Comparison of ENCODE assay signal across 21 mouse cellular contexts in genomic region chr4:100160156-100160555, GRCm38 (mm10).
DNase-seq lines count a peak whose midpoint lies in the region; ATAC-seq and TF ChIP-seq lines count a peak whose summit lies in the region.
"Had no signal": no experiment of that assay in that cellular context is flagged by ENCODE, and none has a peak within 500 bp of the region (broad histone marks: within the 10 kb centered on the region; RNA-seq: fewer than 3 reads in every experiment).

No protein-coding gene starts in this region.

- H3K4me3 ChIP-seq in midbrain, embryonic 10.5 days = no peak overlapping the region
- H3K4me3 ChIP-seq: embryonic facial prominence, embryonic 10.5 days; erythroblast, embryonic 14.5 days; heart, adult 2 months; heart, embryonic 15.5 days; hindbrain, embryonic 13.5 days; intestine, embryonic 15.5 days had no signal

- DNase-seq in frontal cortex, postnatal 25 days (ENCODE audit: low spot score in 2 of 2) = no peak
- peak; percentile 36 for DNase-seq in NIH3T3 (ENCODE audit: low read depth)
- peak; percentile 23 for DNase-seq in brain, embryonic 14.5 days (ENCODE audit: low read depth)
- no peak for DNase-seq in midbrain, embryonic 10.5 days (ENCODE audit: low spot score)
- DNase-seq in kidney, adult 9 months = no peak
- DNase-seq: adrenal gland, postnatal 10 days; B cell, adult 2 months; cerebellum, adult 2 months; cerebellum, postnatal 10 days; gastrocnemius, postnatal 14 days; heart, adult 2 months; heart, postnatal 14 days; kidney, adult 18-20 months had no signal

- TF ChIP-seq CTCF in brain, embryonic 14.5 days (IDR thresholded peaks at IDR 0.05; ENCODE audit: borderline replicate concordance, extremely low read depth, insufficient read depth, insufficient read length) = no peak

- no peak overlapping the region for H3K27ac ChIP-seq in midbrain, embryonic 10.5 days (replicated peaks)
- H3K27ac ChIP-seq: embryonic facial prominence, embryonic 10.5 days; heart, adult 2 months; heart, embryonic 15.5 days; hindbrain, embryonic 13.5 days; intestine, embryonic 15.5 days had no signal

- no peaks in the 10 kb centered on the region for H3K36me3 ChIP-seq in midbrain, embryonic 10.5 days
- H3K36me3 ChIP-seq: embryonic facial prominence, embryonic 10.5 days; G1E; heart, embryonic 15.5 days; hindbrain, embryonic 13.5 days; intestine, embryonic 15.5 days had no signal

- no peak for TF ChIP-seq POLR2A in brain, embryonic 14.5 days (IDR thresholded peaks at IDR 0.05; ENCODE audit: borderline replicate concordance, extremely low read depth, insufficient read depth, insufficient read length, poor library complexity, severe bottlenecking)

- peak; percentile 96 for ATAC-seq in frontal cortex, adult (ENCODE audit: low TSS enrichment)
- ATAC-seq: CD4-positive, CD25-positive, alpha-beta regulatory T cell, adult 4 months; intestine, embryonic 15.5 days had no signal

- H3K27me3 ChIP-seq in midbrain, embryonic 10.5 days (ENCODE audit: low read depth, poor library complexity, severe bottlenecking) = no peaks in the 10 kb centered on the region; the same call in 1 of the 2 replicates
- H3K27me3 ChIP-seq: heart, embryonic 15.5 days; hindbrain, embryonic 13.5 days; intestine, embryonic 15.5 days had no signal

- H3K9me3 ChIP-seq in midbrain, embryonic 10.5 days (replicated peaks) = no peaks in the 10 kb centered on the region
- H3K9me3 ChIP-seq: embryonic facial prominence, embryonic 10.5 days; G1E; heart, embryonic 15.5 days; hindbrain, embryonic 13.5 days; intestine, embryonic 15.5 days had no signal

- H3K4me1 ChIP-seq in midbrain, embryonic 10.5 days = peaks cover 10% of the 10 kb centered on the region
- H3K4me1 ChIP-seq: hindbrain, embryonic 13.5 days had no signal

Comparison
In these comparisons a context has a peak if more than half of its experiments do, and no peak if none do; other contexts are left out.
1. DNase-seq: peak in NIH3T3 (single experiment) and brain, embryonic 14.5 days (single experiment); none in frontal cortex, postnatal 25 days (0 of 2), midbrain, embryonic 10.5 days (single experiment) and kidney, adult 9 months (single experiment).